Mouse (Mus musculus): ENCODE measurements around the gene Spryd4. TPM values are rescaled to one million over a fixed set of nuclear protein-coding genes. Genes with fewer than 3 reads are reported as not detected.
A peak's percentile ranks its signal among the peaks of the same experiment; 100 is the strongest.
"Not testable (repeated sequence)": the region's sequence is repeated elsewhere in the genome, so short reads cannot be mapped to it uniquely, and the experiment has no call there.

Spryd4 gene
- polyA plus RNA-seq, 1 experiment from 2014 or later = 31.1 TPM

DNA sequence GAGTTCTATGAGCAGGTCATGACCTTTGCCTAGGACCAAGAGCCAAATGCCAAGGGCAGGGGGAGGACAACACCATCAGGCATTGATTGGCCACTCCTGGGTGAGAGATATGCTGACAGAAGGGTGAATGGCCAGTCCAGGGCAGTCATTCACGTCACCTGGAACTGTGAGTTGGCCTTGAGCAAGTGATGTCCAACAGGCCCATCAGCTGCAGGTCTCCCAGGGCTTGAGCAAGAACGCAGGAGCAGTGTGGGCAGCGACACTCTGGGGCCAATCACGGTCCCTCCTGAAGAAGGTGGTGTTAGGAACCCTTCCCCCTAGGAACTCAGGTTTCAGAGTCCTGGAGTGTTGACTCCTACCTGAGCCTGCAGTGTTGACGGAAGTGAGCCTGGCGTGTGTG, 9.8 kb downstream of the Spryd4 start:
- peak; percentile 69 for ATAC-seq (ENCODE audit: insufficient read depth, low FRiP score, low read depth)
- Histone ChIP-seq H3K4me2 (no peak overlapping the region), H3K27ac (no peak overlapping the region), H3K9me3 (no peaks in the 10 kb centered on the region), H3K4me3 (replicated peaks) (no peak overlapping the region), H3K9ac (no peak overlapping the region), H3K36me3 (no peaks in the 10 kb centered on the region), H3K27me3 (replicated peaks) (no peaks in the 10 kb centered on the region), H3K4me1 (no peaks in the 10 kb centered on the region)
- 64% methylated on average over 6 of the region's 6 CpGs for WGBS

DNA sequence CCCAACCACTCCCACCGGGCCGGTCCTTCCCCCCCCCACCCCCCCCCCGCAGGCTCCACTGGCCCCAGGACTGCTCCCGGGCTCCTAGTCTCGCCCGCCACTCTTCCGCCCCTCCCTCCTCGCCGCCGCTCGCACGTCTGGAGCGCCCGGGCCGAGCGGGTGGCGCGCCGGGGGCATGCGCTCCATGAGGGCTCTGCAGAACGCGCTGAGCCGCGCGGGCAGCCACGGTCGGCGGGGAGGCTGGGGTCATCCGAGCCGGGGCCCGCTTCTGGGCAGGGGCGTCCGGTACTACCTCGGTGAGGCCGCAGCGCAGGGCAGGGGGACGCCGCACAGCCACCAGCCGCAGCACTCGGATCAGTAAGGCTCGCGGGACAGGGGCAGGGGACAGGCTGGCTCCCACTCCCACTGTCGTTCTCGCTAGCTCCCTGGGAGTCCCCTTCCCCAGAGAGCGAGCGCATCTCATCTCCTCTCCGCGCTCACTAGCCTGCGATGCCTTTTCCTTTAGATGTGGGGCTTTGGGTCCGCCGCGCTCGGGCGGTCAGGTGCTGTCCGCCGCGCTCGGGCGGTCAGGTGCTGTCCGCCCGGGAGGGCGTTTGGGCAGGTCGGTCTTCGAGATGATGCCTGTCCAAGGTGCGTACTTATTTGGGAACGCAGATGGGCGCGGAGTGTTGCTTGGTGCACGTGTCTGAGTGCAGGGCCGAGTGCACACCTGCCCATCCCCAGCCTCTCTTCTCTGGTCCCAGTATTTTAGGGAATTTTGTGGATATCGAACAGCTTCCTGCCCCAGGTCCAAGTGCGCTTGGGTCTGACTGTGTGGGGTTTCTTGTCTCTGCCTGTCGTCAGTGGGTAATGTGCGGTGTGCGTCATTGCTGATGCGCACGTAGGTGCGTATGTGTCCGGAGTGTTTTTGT, 16.8 kb downstream of the Spryd4 start:
- H3K4me2 ChIP-seq = peak overlapping the region; percentile 100
- no peaks in the 10 kb centered on the region for H3K9me3 ChIP-seq
- no peaks in the 10 kb centered on the region for H3K36me3 ChIP-seq
- peak overlapping the region; percentile 52 for H3K9ac ChIP-seq
- H3K4me3 ChIP-seq (replicated peaks) = peak overlapping the region; percentile 74
- H3K27ac ChIP-seq = no peak overlapping the region
- H3K27me3 ChIP-seq (replicated peaks) = peaks cover 8% of the 10 kb centered on the region
- peak; percentile 87 for ATAC-seq (ENCODE audit: insufficient read depth, low FRiP score, low read depth)
- WGBS = 1% methylated on average over 65 of the region's 79 CpGs
- H3K4me1 ChIP-seq = peaks cover 7% of the 10 kb centered on the region

DNA sequence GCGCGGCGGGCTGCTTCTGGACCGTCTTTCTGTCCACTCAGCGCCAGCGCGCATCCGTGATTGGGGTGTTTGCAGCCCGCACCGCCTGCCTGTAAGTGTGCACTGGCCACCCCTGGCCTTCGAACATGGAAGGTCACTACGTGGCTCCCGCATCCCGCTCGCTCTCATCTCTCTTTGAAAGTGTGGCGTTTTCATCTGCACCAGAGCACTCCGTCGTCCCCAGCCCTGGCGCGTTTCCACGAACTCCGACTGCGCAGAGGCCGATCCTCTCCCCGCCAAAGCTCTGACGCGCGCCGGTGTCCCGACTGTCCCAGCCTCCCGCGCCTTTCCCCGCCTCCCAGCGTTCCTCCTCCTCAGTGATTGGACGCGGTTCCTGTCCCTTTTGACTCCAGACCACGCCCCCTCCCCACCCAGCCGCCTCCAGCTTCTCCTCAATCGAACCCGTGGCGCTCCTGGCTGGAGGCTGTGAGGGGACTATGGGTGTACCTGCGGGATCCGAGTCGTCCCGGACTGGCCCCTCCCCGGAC, 17.5 kb downstream of the Spryd4 start, which contains the start of gene Gls2:
Gls2 (plus strand) TSS at position 434 of the 527 bp plus-strand sequence.
- Histone ChIP-seq H3K9me3 (no peaks in the 10 kb centered on the region), H3K4me1 (peaks cover 7% of the 10 kb centered on the region), H3K27ac (peak within 1 kb of the TSS; percentile 55), H3K4me3 (replicated peaks) (peak within 1 kb of the TSS; percentile 74), H3K27me3 (replicated peaks) (peaks cover 8% of the 10 kb centered on the region), H3K4me2 (peak within 1 kb of the TSS; percentile 100), H3K36me3 (no peaks in the 10 kb centered on the region), H3K9ac (peak within 1 kb of the TSS; percentile 52)
- WGBS = under 1% methylated on average over 46 of the region's 46 CpGs
- peak; percentile 97 for ATAC-seq (ENCODE audit: insufficient read depth, low FRiP score, low read depth)

- Histone ChIP-seq H3K9ac (no peak overlapping the region), H3K4me2 (no peak overlapping the region), H3K4me3 (replicated peaks) (no peak overlapping the region), H3K27ac (no peak overlapping the region), H3K4me1 (peaks cover 7% of the 10 kb centered on the region), H3K27me3 (replicated peaks) (peaks cover 8% of the 10 kb centered on the region), H3K36me3 (no peaks in the 10 kb centered on the region), H3K9me3 (no peaks in the 10 kb centered on the region)
- no peak for ATAC-seq (ENCODE audit: insufficient read depth, low FRiP score, low read depth)
- 92% methylated on average over 6 of the region's 6 CpGs for WGBS
Measured at GRCm38 (mm10) chr10:128193113-128193512, 18.5 kb downstream of the Spryd4 start.

- H3K4me2 ChIP-seq; H3K27ac ChIP-seq; ATAC-seq (ENCODE audit: insufficient read depth, low FRiP score, low read depth); H3K4me1 ChIP-seq; H3K9me3 ChIP-seq; H3K27me3 ChIP-seq (replicated peaks); H3K9ac ChIP-seq; H3K4me3 ChIP-seq (replicated peaks); H3K36me3 ChIP-seq: not testable (repeated sequence)
- WGBS = 88% methylated on average over 3 of the region's 3 CpGs
Measured at GRCm38 (mm10) chr10:128192030-128192766, 19.4 kb downstream of the Spryd4 start.

DNA sequence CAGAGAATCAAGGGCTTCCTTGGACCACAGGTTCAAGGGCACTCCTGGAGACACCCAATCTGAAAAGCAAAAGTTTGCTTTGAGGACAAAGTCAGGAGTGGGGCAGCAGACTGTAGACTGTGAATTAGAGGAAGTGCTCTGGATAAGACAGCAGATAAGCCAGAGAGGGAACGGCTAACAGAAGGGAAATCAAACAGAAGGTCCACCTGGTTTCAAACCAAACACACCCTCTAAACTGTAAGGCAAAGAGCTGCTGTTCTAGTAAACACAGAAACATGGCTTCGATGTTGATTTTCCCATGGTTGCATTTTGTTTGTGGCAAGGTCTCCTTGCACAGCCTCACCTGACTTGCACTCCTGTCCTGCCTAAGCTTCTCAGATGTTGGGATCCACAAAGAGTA, 20.1 kb downstream of the Spryd4 start:
- Histone ChIP-seq H3K9me3 (no peaks in the 10 kb centered on the region), H3K4me1 (peaks cover 7% of the 10 kb centered on the region), H3K27ac (no peak overlapping the region), H3K27me3 (replicated peaks) (peaks cover 8% of the 10 kb centered on the region), H3K9ac (no peak overlapping the region), H3K4me3 (replicated peaks) (no peak overlapping the region), H3K4me2 (no peak overlapping the region), H3K36me3 (no peaks in the 10 kb centered on the region)
- WGBS = 56% methylated on average over 2 of the region's 2 CpGs
- ATAC-seq (ENCODE audit: insufficient read depth, low FRiP score, low read depth) = no peak

DNA sequence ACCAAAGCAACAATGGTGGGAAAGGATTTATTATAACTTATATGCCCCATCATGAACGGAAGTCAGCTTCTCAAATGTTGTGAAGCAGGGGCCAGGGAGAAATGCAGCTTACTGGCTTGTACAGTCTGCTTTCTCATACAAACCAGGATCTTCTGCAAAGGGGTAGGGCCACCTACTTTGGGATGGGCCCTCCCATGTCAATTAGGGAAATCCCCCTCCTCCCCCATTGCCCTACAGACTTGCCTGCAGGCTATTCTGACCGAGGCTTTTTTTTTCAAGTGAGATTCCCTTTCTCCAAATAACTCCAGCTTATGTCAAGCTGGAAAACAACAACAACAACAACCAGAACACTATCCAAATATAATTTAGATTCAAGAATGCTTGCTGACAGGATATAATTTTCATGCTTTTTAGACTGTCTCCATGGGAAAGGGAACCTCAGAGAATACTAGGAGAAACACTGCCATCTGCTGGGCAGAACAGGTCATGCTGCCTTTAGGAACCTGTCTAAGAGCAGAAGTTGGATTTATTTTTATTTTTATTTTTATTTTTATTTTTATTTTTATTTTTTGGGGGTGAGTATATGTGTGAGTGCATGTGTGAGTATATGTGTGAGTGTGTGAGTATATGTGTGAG, 23.2 kb downstream of the Spryd4 start:
- ATAC-seq (ENCODE audit: insufficient read depth, low FRiP score, low read depth) = no peak
- Histone ChIP-seq H3K4me3 (replicated peaks) (no peak overlapping the region), H3K4me1 (no peaks in the 10 kb centered on the region), H3K9me3 (no peaks in the 10 kb centered on the region), H3K27me3 (replicated peaks) (no peaks in the 10 kb centered on the region), H3K27ac (no peak overlapping the region), H3K4me2 (no peak overlapping the region), H3K36me3 (no peaks in the 10 kb centered on the region), H3K9ac (no peak overlapping the region)
- WGBS = 45% methylated on average over 2 of the region's 2 CpGs

DNA sequence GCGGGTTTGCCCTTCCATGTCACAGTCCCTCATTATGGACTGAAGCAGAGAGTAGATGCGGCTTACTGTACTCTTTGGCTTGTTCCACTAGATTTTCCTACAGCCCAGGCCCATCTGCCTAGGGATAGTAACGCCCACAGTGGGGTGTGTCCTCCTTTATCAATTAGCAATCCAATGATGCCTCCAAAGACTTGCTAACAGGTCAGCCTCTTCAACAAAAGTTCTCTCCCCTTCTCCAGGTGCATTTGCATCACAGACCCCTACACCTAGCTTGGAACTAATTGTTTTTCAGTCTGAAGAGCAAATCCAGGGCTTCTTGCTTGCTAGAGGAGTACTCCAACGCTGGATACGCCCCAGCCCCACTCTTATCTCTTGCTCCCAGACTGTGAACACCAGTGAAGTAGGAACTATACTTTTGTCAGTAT, 24.4 kb downstream of the Spryd4 start:
- WGBS = 66% methylated on average over 5 of the region's 5 CpGs
- Histone ChIP-seq H3K27me3 (replicated peaks) (no peaks in the 10 kb centered on the region), H3K4me1 (no peaks in the 10 kb centered on the region), H3K9ac (no peak overlapping the region), H3K36me3 (no peaks in the 10 kb centered on the region), H3K9me3 (no peaks in the 10 kb centered on the region), H3K27ac (no peak overlapping the region), H3K4me2 (no peak overlapping the region), H3K4me3 (replicated peaks) (no peak overlapping the region)
- peak; percentile 59; the same call in 1 of the 2 replicates for ATAC-seq (ENCODE audit: insufficient read depth, low FRiP score, low read depth)

- H3K4me1 ChIP-seq = no peaks in the 10 kb centered on the region
- H3K27ac ChIP-seq = no peak overlapping the region
- H3K9me3 ChIP-seq = no peaks in the 10 kb centered on the region
- no peak overlapping the region for H3K9ac ChIP-seq
- H3K4me2 ChIP-seq = no peak overlapping the region
- H3K27me3 ChIP-seq (replicated peaks) = no peaks in the 10 kb centered on the region
- no peak overlapping the region for H3K4me3 ChIP-seq (replicated peaks)
- H3K36me3 ChIP-seq = no peaks in the 10 kb centered on the region
- WGBS = 47% methylated on average over 2 of the region's 2 CpGs
- peak; percentile 47; the same call in 1 of the 2 replicates for ATAC-seq (ENCODE audit: insufficient read depth, low FRiP score, low read depth)
Measured at GRCm38 (mm10) chr10:128185959-128186358, 25.6 kb downstream of the Spryd4 start.

GRCm38 (mm10) chr10:128185277-128185940, 26.2 kb downstream of the Spryd4 start:
- Histone ChIP-seq H3K4me2 (no peak overlapping the region), H3K4me1 (no peaks in the 10 kb centered on the region), H3K27me3 (replicated peaks) (no peaks in the 10 kb centered on the region), H3K4me3 (replicated peaks) (no peak overlapping the region), H3K9ac (no peak overlapping the region), H3K36me3 (no peaks in the 10 kb centered on the region), H3K27ac (no peak overlapping the region), H3K9me3 (no peaks in the 10 kb centered on the region)
- 61% methylated on average over 6 of the region's 6 CpGs for whole genome bisulfite sequencing
- no peak for ATAC-seq (ENCODE audit: insufficient read depth, low FRiP score, low read depth)

DNA sequence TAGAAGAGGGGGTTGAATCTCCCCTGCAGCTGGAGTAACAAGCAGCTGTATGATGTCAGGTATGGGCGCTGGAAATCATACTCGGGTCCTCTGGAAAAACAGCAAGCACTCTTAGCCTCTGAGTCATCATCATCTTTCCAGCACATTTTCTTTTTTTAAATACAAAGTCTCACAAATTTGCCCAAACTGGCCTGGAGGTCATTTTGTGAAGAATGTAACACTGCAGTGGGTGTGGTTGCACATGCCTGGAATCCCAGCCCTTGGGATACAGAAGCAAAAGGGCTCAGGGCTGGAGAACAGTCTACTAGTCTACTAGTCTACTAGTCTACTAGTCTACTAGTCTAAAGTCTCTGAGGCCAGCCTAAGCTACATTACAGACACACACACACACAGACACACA, 27.3 kb downstream of the Spryd4 start:
- H3K36me3 ChIP-seq = no peaks in the 10 kb centered on the region
- no peaks in the 10 kb centered on the region for H3K4me1 ChIP-seq
- H3K9ac ChIP-seq = no peak overlapping the region
- H3K4me2 ChIP-seq = no peak overlapping the region
- H3K27me3 ChIP-seq (replicated peaks) = no peaks in the 10 kb centered on the region
- ATAC-seq (ENCODE audit: insufficient read depth, low FRiP score, low read depth) = no peak
- 61% methylated on average over 2 of the region's 2 CpGs for WGBS
- H3K9me3 ChIP-seq = no peaks in the 10 kb centered on the region
- no peak overlapping the region for H3K4me3 ChIP-seq (replicated peaks)
- H3K27ac ChIP-seq = no peak overlapping the region

All from stomach, embryonic 15.5 days (tissue).